8 mouse cellular contexts compared by ENCODE assay signal in genomic region chr12:85485890-85486765, GRCm38 (mm10). TPM values are rescaled to one million over a fixed set of nuclear protein-coding genes. Genes with fewer than 3 reads are reported as not detected.
DNase-seq lines count a peak whose midpoint lies in the region; ATAC-seq and TF ChIP-seq lines count a peak whose summit lies in the region.

No protein-coding gene starts in this region.

- peak overlapping the region; percentile 95 for H3K4me2 ChIP-seq in heart, embryonic 11.5 days
- H3K4me2 ChIP-seq in kidney, embryonic 16.5 days (replicated peaks; ENCODE audit: low read depth, low read length) = peak overlapping the region; percentile 82

- under 1% methylated on average over 52 of the region's 52 CpGs for WGBS in heart, embryonic 11.5 days (ENCODE audit: insufficient replicate concordance)
- under 1% methylated on average over 51 of the region's 52 CpGs for WGBS in kidney, embryonic 16.5 days

- H3K4me3 ChIP-seq in C2C12 (ENCODE audit: insufficient read depth, poor library complexity, severe bottlenecking) = peak overlapping the region; percentile 52
- peak overlapping the region; percentile 96 for H3K4me3 ChIP-seq in embryonic fibroblast, embryonic 13.5 days (ENCODE audit: insufficient read depth, low read length)
- H3K4me3 ChIP-seq in heart, embryonic 11.5 days (ENCODE audit: low read depth, low read length) = peak overlapping the region; percentile 61
- peak overlapping the region; percentile 65 for H3K4me3 ChIP-seq in kidney, embryonic 16.5 days (ENCODE audit: low read length)

- no peaks in the 10 kb centered on the region for H3K27me3 ChIP-seq in C2C12 (ENCODE audit: control insufficient read depth, insufficient read depth, insufficient read length)
- H3K27me3 ChIP-seq in heart, embryonic 11.5 days (ENCODE audit: control insufficient read depth, insufficient read depth, low read length) = no peaks in the 10 kb centered on the region
- no peaks in the 10 kb centered on the region for H3K27me3 ChIP-seq in kidney, embryonic 16.5 days (ENCODE audit: insufficient read depth, low read length)

- peak; percentile 96 for ATAC-seq in heart, embryonic 11.5 days (replicated peaks; ENCODE audit: insufficient number of reproducible peaks, low FRiP score, low TSS enrichment)
- ATAC-seq in kidney, embryonic 16.5 days (ENCODE audit: low FRiP score, low TSS enrichment) = peak; percentile 96

- peak overlapping the region; percentile 79 for H3K9ac ChIP-seq in heart, embryonic 11.5 days (ENCODE audit: low read depth, low read length)
- peak overlapping the region; percentile 69 for H3K9ac ChIP-seq in kidney, embryonic 16.5 days (replicated peaks; ENCODE audit: low read length)

- no peaks in the 10 kb centered on the region for H3K9me3 ChIP-seq in heart, embryonic 11.5 days (replicated peaks; ENCODE audit: control insufficient read depth, low read length)
- H3K9me3 ChIP-seq in kidney, embryonic 16.5 days (ENCODE audit: low read length) = no peaks in the 10 kb centered on the region

- no peaks in the 10 kb centered on the region for H3K79me2 ChIP-seq in C2C12 (ENCODE audit: control insufficient read depth, insufficient read depth)

- no peak for TF ChIP-seq CTCF in C2C12 (IDR thresholded peaks at IDR 0.05; ENCODE audit: control insufficient read depth, insufficient read depth, insufficient read length)
- no peak for TF ChIP-seq CTCF in embryonic fibroblast, embryonic 13.5 days (IDR thresholded peaks at IDR 0.05; ENCODE audit: borderline replicate concordance, insufficient read depth, low read length)

- peaks cover 5% of the 10 kb centered on the region; the same call in 1 of the 2 replicates for H3K4me1 ChIP-seq in embryonic fibroblast, embryonic 13.5 days (ENCODE audit: control insufficient read depth, insufficient read depth, low read length)
- H3K4me1 ChIP-seq in heart, embryonic 11.5 days (ENCODE audit: control insufficient read depth, insufficient read depth, low read length) = peaks cover 11% of the 10 kb centered on the region
- peaks cover 17% of the 10 kb centered on the region for H3K4me1 ChIP-seq in kidney, embryonic 16.5 days (ENCODE audit: insufficient read depth, low read length)

- peak overlapping the region; percentile 48 for H3ac ChIP-seq in C2C12 (ENCODE audit: control insufficient read depth, insufficient read length, low read depth)

- no peaks in the 10 kb centered on the region for H3K36me3 ChIP-seq in C2C12 (ENCODE audit: control insufficient read depth, insufficient read depth)
- H3K36me3 ChIP-seq in heart, embryonic 11.5 days (ENCODE audit: control insufficient read depth, insufficient read depth, low read length) = no peaks in the 10 kb centered on the region
- no peaks in the 10 kb centered on the region for H3K36me3 ChIP-seq in kidney, embryonic 16.5 days (ENCODE audit: insufficient read depth, low read length)

- DNase-seq in brain, adult 2 months (ENCODE audit: low read depth, low spot score) = peak; percentile 94
- peak; percentile 96 for DNase-seq in liver
- peak; percentile 89 to 96 for DNase-seq in monocyte, adult 2 months (ENCODE audit: low read depth in 1 of 2, low spot score in 2 of 2)
- DNase-seq in spleen, postnatal 14 days (ENCODE audit: low spot score in 2 of 2) = peak; percentile 87 to 95

- TF ChIP-seq POLR2A in embryonic fibroblast, embryonic 13.5 days (IDR thresholded peaks at IDR 0.05; ENCODE audit: low read depth, low read length) = peak; percentile 53; the same call in 1 of the 2 replicates

- H3K79me3 ChIP-seq in C2C12 (ENCODE audit: low read depth) = no peaks in the 10 kb centered on the region

- peak overlapping the region; percentile 87 for H3K27ac ChIP-seq in embryonic fibroblast, embryonic 13.5 days (ENCODE audit: insufficient read depth, low read length)
- peak overlapping the region; percentile 91 for H3K27ac ChIP-seq in heart, embryonic 11.5 days (ENCODE audit: low read depth, low read length)
- H3K27ac ChIP-seq in kidney, embryonic 16.5 days (ENCODE audit: low read length) = peak overlapping the region; percentile 50

TF ChIP-seq in C2C12, 6 proteins besides CTCF, POLR2A, EP300 and RAD21:
- TF ChIP-seq USF1 (IDR thresholded peaks at IDR 0.05; ENCODE audit: low read depth) (no peak), FOSL1 (IDR thresholded peaks at IDR 0.05; ENCODE audit: insufficient read depth, low read length, poor library complexity, severe bottlenecking) (no peak), MYOD1 (IDR thresholded peaks at IDR 0.05; ENCODE audit: control insufficient read depth, insufficient read length, low read depth) (no peak), CEBPB (IDR thresholded peaks at IDR 0.05; ENCODE audit: low read depth) (no peak), MAX (IDR thresholded peaks at IDR 0.05) (no peak), MYOG (IDR thresholded peaks at IDR 0.05; ENCODE audit: control insufficient read depth, extremely low read depth, insufficient read length) (no peak)
TF ChIP-seq in C2C12: peak in this region for 0.

RNA-seq across cellular contexts. Expression of gene Fos, which starts 12.4 kb away (rescaled TPM):
- 2.7 TPM for polyA plus RNA-seq in C2C12 (2012; fragmentation: generic; extraction: Trizol)
- 5.4 and 9.3 TPM in 2 replicates for polyA plus RNA-seq in embryonic fibroblast, embryonic 13.5 days (2011; ENCODE audit: insufficient read length, low read depth, missing spikeins)
- 4.5 and 6.3 TPM in 2 replicates for polyA plus RNA-seq in heart, embryonic 11.5 days (2014; fragmentation: Nextera tagmentation; extraction: Ambion mirVana)
- polyA plus RNA-seq in kidney, embryonic 16.5 days (2015; fragmentation: Nextera tagmentation; extraction: Ambion mirVana) = 2.7 and 3.5 TPM in 2 replicates

Comparison
In these comparisons a context has a peak if more than half of its experiments do, and no peak if none do; other contexts are left out.
1. Peak in every context shown above with its lines: DNase-seq, ATAC-seq, H3K4me3 ChIP-seq and H3K27ac ChIP-seq.